Mouse (Mus musculus) embryonic facial prominence, embryonic 11.5 days (tissue): ENCODE data around the gene Dpysl5. TPM values are rescaled to one million over a fixed set of nuclear protein-coding genes. Genes with fewer than 3 reads are reported as not detected.

ENCODE experiments used
- ATAC-seq: fragments of 200-750 bp; cut with Nextera tagmentation; replicated peaks from 2 replicates; pipeline ENCODE4 v1.8.0; 2017; ENCODE audit warnings: low read depth; ENCODE audit not compliant: insufficient number of reproducible peaks, low FRiP score, low TSS enrichment
- DNase-seq: peaks from one replicate; pipeline ENCODE4 v3.0.0-alpha.2; 2015; ENCODE audit warnings: low spot score
- H3K27ac ChIP-seq: fragments of 300-500 bp; sonication (generic); replicated peaks from 2 replicates; pipeline ENCODE4 v1.5.1; 2014; ENCODE audit warnings: mild to moderate bottlenecking, low read depth, low read length, control low read depth
- H3K27me3 ChIP-seq: fragments of 300-500 bp; sonication (generic); 2 replicates; pipeline ENCODE4 v1.6.1; 2014; ENCODE audit warnings: mild to moderate bottlenecking, low read length, moderate library complexity, mixed read lengths; ENCODE audit not compliant: control insufficient read depth, insufficient read depth
- H3K36me3 ChIP-seq: fragments of 300-500 bp; sonication (generic); replicated peaks from 2 replicates; pipeline ENCODE4 v1.6.1; 2014; ENCODE audit warnings: low read depth, mild to moderate bottlenecking, low read length, moderate library complexity, mixed read lengths; ENCODE audit not compliant: control insufficient read depth, insufficient read depth
- H3K4me1 ChIP-seq: fragments of 300-500 bp; sonication (generic); 2 replicates; pipeline ENCODE4 v1.6.1; 2014; ENCODE audit warnings: low read length, mixed read lengths; ENCODE audit not compliant: control insufficient read depth, insufficient read depth
- H3K4me2 ChIP-seq: fragments of 300-500 bp; sonication (generic); 2 replicates; pipeline ENCODE4 v1.6.1; 2014; ENCODE audit warnings: low read depth, mild to moderate bottlenecking, control low read depth, low read length, moderate library complexity
- H3K4me3 ChIP-seq: fragments of 300-500 bp; sonication (generic); 2 replicates; pipeline ENCODE4 v1.5.1; 2014; ENCODE audit warnings: low read depth, low read length, control low read depth
- H3K9ac ChIP-seq: fragments of 300-500 bp; sonication (generic); replicated peaks from 2 replicates; pipeline ENCODE4 v1.6.1; 2014; ENCODE audit warnings: mild to moderate bottlenecking, control low read depth, low read length
- H3K9me3 ChIP-seq: fragments of 300-500 bp; sonication (generic); replicated peaks from 2 replicates; pipeline ENCODE4 v1.6.1; 2016; ENCODE audit warnings: mild to moderate bottlenecking, low read length, inconsistent platforms, mixed read lengths; ENCODE audit not compliant: control insufficient read depth
- WGBS: fragments of 180-500 bp; shearing (Covaris S2); extraction: QIAGEN DNeasy Blood & Tissue Kit; methylation state at CpG from one replicate; pipeline ENCODE4 v1.1.7; 2014; 5-methylcytosine and 5-hydroxymethylcytosine counted together
- polyA plus RNA-seq: library from polyadenylated mRNA; unstranded; fragments of >200 nt; fragmentation: Nextera tagmentation; extraction: Ambion mirVana; gene quantifications from 2 replicates; pipeline ENCODE4 v1.2.1, GENCODE M21; 2014

Gene Dpysl5
- polyA plus RNA-seq, 1 experiment from 2014 or later: 17.6 TPM

DNA sequence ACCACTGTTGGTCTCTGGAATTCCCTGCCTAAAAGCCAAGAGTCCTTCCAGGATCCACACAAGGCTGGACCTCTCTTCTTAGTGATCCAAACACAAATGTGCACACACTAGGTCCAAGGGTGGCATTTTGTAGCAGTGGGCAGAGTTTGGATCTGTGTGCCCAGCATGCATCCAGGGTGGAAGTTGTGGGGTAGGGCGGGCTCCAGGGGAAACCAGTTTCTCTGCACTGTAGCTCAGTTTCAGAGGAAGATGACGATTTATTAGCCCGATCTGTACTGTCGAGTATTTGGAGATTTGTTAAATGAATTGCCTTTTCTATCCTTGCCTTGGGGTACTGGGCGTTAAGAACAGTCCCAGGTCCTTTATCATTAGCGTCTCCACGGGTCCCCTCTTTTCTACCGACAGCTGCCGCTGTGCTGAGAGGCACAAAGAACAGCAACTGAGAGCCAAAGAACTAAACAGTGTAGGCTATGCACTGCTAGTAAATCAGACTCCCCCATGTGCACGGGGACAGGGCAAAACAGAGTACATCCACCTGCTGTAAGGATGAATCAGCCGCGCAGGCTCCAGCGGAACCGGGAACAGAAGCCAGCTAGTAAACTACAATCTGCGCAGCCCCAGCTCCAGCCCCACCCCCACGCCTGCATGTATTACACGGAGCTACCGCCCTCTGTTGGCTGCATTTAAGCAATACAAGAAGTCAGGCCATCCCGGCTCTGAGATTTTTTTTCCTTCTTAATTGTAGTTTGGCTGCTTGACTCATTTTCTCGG lies 63.4 kb downstream of the Dpysl5 start:
- Histone ChIP-seq H3K4me3 (peak overlapping the region; percentile 23; the same call in 1 of the 2 replicates), H3K9ac (peak overlapping the region; percentile 35), H3K27ac (no peak overlapping the region), H3K4me1 (no peaks in the 10 kb centered on the region), H3K27me3 (no peaks in the 10 kb centered on the region), H3K36me3 (no peaks in the 10 kb centered on the region), H3K9me3 (no peaks in the 10 kb centered on the region), H3K4me2 (peak overlapping the region; percentile 53)
- WGBS: 12% methylated on average over 20 of the region's 20 CpGs
- peak; percentile 91 for DNase-seq
- ATAC-seq: 0 out of 2 replicates have a peak, but pooled peaks have one; percentile 46

DNA sequence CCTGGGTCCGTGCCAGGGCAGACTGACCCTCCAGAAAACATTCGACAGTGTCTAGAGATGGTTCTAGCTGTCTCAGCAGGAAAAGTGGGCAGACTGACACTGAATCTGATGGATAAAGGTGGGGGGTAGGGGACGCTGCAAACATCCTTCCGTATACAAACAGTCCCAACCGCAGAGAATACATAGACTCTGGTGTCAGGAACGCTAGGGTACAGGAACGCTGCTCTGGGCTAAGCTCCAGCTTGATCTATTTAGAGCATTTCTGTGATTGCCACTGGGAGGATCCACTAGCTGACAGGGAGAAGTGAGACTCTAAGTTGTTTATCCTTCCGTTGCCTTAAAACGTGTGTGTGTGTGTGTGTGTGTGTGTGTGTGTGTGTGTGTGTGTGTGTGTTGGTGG lies 69.3 kb downstream of the Dpysl5 start:
- H3K4me2 ChIP-seq: no peak overlapping the region
- H3K36me3 ChIP-seq: no peaks in the 10 kb centered on the region
- H3K4me1 ChIP-seq: no peaks in the 10 kb centered on the region
- WGBS: 80% methylated on average over 9 of the region's 9 CpGs
- H3K9ac ChIP-seq: no peak overlapping the region
- ATAC-seq (no peak), DNase-seq (no peak)
- no peaks in the 10 kb centered on the region for H3K27me3 ChIP-seq
- H3K4me3 ChIP-seq: no peak overlapping the region
- no peaks in the 10 kb centered on the region for H3K9me3 ChIP-seq
- H3K27ac ChIP-seq: no peak overlapping the region

DNA sequence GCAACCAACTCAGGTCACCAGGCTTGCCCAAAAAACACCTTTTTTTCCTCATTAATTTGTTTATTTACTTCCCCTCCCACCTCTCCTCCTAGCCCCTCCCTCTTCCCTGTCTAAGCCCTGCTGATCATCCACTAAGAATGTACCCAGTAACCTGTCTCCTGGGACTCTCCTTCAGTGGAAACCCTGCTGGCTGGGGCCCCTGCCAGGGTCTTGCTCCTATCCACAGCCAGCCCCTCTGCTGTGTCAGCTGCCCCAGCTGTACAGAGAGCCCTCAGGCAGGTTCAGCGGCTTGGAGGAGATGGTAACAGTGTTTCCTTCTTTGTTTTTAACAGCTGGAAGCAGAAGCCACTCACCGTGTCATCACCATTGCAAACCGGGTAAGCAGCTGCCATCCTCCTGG lies 69.8 kb downstream of the Dpysl5 start:
- WGBS: 45% methylated on average over 3 of the region's 3 CpGs
- no peaks in the 10 kb centered on the region for H3K36me3 ChIP-seq
- H3K27me3 ChIP-seq: no peaks in the 10 kb centered on the region
- H3K9ac ChIP-seq: no peak overlapping the region
- no peaks in the 10 kb centered on the region for H3K9me3 ChIP-seq
- DNase-seq: no peak
- no peak for ATAC-seq
- H3K4me3 ChIP-seq: no peak overlapping the region
- no peak overlapping the region for H3K27ac ChIP-seq
- H3K4me2 ChIP-seq: no peak overlapping the region
- no peaks in the 10 kb centered on the region for H3K4me1 ChIP-seq

DNA sequence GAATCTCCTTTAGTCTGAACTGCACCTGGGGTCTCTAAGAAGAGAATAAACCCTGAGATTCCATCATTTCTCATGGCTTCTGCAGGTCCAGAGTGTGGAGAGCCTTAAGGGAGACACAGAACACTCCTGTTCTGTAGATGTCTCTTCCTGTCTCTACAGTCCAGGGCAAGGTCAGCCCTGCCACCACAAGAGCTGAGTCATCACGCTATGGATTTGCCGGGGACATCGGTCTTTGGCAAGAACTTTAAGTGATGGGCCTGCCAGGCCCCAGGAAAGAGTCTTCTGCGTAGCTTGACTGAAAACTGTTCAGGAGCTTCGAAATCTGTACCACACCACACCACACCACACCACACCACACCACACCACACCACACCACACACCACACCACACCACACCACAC lies 76.0 kb downstream of the Dpysl5 start:
- Histone ChIP-seq H3K4me1 (no peaks in the 10 kb centered on the region), H3K36me3 (no peaks in the 10 kb centered on the region), H3K27me3 (no peaks in the 10 kb centered on the region), H3K4me2 (no peak overlapping the region), H3K27ac (no peak overlapping the region), H3K9me3 (no peaks in the 10 kb centered on the region), H3K9ac (no peak overlapping the region), H3K4me3 (no peak overlapping the region)
- ATAC-seq: no peak
- DNase-seq: no peak
- 93% methylated on average over 5 of the region's 5 CpGs for WGBS

DNA sequence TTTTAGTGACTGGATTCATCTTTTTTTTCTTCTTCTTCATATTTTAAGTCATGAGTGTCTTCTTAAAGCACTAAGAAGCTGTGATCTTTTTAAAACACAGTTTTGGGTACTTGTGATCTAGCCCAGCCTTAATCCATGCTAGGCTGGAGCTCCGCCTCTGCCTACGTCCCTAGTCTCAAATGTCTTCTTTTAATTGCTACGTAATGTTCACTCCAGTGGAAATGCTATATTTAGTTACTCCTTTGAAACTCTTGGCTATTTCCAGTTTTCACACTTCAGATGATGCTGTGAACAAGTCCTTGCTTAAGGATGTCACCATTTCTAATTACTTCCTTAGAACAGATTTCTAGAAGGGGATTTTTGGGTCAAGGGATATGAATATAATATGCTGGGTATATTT lies 78.7 kb downstream of the Dpysl5 start:
- ATAC-seq: no peak

GRCm38 (mm10) chr5:30796125-30796524 lies 84.8 kb downstream of the Dpysl5 start:
- no peak overlapping the region for H3K4me2 ChIP-seq
- no peaks in the 10 kb centered on the region for H3K27me3 ChIP-seq
- no peak overlapping the region for H3K27ac ChIP-seq
- no peaks in the 10 kb centered on the region for H3K36me3 ChIP-seq
- peak; percentile 85 for DNase-seq
- ATAC-seq: peak; percentile 47; the same call in 1 of the 2 replicates
- no peak overlapping the region for H3K9ac ChIP-seq
- no peaks in the 10 kb centered on the region for H3K4me1 ChIP-seq
- WGBS: 12% methylated on average over 12 of the region's 12 CpGs
- no peak overlapping the region for H3K4me3 ChIP-seq
- H3K9me3 ChIP-seq: no peaks in the 10 kb centered on the region

More for the DNA sequence above, 78.7 kb downstream of the Dpysl5 start:
- Histone ChIP-seq H3K4me2 (no peak overlapping the region), H3K4me3 (no peak overlapping the region), H3K27me3 (no peaks in the 10 kb centered on the region), H3K36me3 (no peaks in the 10 kb centered on the region), H3K27ac (no peak overlapping the region), H3K4me1 (no peaks in the 10 kb centered on the region), H3K9me3 (no peaks in the 10 kb centered on the region), H3K9ac (no peak overlapping the region)
- DNase-seq: no peak
- 62% methylated on average over 3 of the region's 3 CpGs for WGBS

DNA sequence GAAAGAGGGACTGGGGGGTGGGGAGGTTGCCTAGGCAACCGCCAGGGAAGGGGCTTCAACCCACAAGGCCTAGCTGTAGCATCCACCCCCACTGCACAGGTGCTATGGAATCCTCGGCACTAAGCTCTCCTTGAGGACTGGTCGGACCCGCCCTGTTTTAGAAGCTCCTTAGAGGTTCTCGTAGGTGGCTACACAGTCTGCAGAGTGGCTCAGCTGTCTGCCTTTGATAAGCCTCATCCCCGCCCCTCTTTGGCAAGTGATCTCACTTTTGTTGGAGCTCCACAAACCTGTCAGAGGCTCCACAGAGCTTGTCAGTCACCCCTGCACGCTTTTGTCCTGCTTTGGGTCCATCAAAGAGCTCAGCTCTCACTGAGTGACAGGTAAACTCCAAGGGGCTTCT lies 86.1 kb downstream of the Dpysl5 start:
- no peaks in the 10 kb centered on the region for H3K36me3 ChIP-seq
- H3K27me3 ChIP-seq: no peaks in the 10 kb centered on the region
- DNase-seq: peak; percentile 5
- ATAC-seq: 0 out of 2 replicates have a peak, but pooled peaks have one; percentile 46
- H3K9me3 ChIP-seq: no peaks in the 10 kb centered on the region
- 69% methylated on average over 7 of the region's 7 CpGs for WGBS
- no peak overlapping the region for H3K4me3 ChIP-seq
- H3K4me1 ChIP-seq: no peaks in the 10 kb centered on the region
- H3K4me2 ChIP-seq: no peak overlapping the region
- H3K27ac ChIP-seq: no peak overlapping the region
- H3K9ac ChIP-seq: no peak overlapping the region

DNA sequence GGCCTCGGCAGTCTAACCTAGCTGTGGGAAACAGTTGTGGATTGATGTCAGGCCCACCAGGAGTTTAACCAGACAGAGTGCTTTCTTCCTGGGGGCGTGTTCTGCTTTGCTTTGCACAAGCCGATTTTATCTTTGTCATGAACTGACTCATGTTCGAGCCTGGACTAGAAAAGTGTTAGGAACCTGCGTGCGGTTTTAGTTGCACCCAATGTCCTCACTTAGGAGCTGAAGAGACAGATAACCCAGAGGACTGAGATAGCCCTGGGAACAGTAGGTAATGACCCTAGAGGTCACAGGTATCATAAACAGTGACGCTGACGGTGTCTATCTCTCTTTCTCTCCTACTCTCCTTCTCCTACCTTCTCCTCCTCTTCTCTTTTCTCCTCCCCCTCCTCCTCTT lies 86.6 kb downstream of the Dpysl5 start:
- Histone ChIP-seq H3K36me3 (no peaks in the 10 kb centered on the region), H3K27ac (no peak overlapping the region), H3K4me3 (no peak overlapping the region), H3K27me3 (no peaks in the 10 kb centered on the region), H3K4me1 (no peaks in the 10 kb centered on the region), H3K9ac (no peak overlapping the region), H3K9me3 (no peaks in the 10 kb centered on the region), H3K4me2 (no peak overlapping the region)
- no peak for ATAC-seq
- WGBS: 75% methylated on average over 8 of the region's 8 CpGs
- DNase-seq: no peak
